Mouse (Mus musculus): ENCODE measurements around the gene Tead4. TPM values are rescaled to one million over a fixed set of nuclear protein-coding genes. Genes with fewer than 3 reads are reported as not detected.
A peak's percentile ranks its signal among the peaks of the same experiment; 100 is the strongest.

Tead4 gene
- total RNA-seq, 2 experiments from 2014 or later: 3.3 to 4.1 TPM

DNA sequence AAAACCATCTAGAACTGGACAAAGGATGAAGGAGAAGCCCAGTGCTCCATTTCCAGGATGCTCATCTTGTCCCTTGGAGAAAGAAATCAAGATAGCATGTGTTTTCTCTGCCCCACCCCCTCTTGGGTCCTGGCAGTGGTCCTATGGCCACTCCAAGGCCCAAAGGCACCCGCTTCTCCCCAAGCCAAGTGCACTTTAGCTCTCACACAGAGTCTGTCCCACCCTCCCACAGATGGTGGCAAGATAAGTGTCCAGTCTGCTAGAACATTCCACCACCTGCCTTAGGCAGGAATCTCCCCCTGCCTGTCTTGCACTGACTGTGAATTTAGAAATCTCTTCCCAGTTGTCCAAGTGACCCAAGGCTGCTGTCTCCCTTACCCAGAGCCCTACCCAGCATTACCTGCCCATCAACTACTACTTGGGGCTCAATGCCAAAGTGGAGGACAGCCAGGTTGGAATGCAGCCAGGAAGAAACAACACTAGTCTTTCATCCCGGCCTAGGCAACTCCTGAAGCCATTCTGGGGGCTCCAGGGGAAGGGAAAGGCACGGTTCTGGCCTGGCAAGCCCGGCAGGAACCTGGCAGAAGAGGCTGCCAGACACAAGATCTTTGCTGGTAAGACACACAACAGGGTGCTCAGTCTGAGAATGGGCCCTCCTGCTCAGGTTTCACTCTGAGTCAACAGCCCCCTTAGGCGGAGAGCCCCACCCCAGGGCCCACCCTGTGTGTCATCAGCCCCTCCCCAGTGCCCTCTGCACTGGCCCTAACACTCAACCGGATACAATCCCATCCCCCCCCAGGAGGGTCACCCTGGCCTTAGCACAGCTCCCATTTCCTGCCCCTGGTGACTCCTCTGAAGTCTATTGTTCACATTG is 4.5 kb downstream of the Tead4 start:
- DNase-seq (ENCODE audit: low spot score in 2 of 2): no peak

DNA sequence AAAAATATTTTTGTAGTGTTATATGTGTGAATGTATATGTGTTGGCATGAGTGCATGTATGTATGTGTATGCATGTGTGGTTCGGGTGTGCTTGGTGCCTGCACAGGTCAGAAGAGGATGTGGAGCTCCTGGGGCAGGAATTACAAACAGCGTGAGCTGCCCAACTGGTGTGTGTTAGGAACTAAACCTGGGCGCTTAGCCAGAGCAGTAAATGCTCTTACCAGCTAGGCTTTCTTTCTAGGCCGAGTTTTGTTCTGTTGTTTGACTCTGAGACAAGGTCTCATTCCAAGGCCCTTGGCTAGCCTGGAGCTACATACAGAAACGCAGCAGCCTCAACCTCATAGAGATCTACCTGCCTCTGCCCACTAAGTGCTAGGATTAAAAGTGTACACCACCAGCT is 9.3 kb downstream of the Tead4 start:
- no peak for DNase-seq (ENCODE audit: low spot score in 2 of 2)

DNA sequence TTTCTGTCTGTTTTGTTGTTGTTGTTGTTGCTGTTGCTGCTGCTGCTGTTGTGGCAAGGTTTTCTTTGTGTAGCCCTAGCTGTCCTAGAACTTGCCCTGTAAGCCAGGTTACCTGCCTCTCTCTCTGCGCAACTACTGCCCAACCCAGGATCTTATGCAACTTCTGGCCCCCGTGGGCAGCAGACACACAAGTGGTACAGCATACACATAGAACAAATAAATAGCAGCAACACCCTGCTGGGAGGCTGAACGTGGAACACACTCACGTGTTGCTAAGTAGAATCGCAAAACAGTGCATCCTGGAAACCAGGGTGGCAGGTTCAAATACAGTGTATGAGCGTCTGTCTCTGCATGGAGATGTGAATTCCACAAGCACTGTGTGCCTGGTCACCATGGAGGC is 11.9 kb downstream of the Tead4 start:
- no peak for DNase-seq (ENCODE audit: low spot score in 2 of 2)

DNA sequence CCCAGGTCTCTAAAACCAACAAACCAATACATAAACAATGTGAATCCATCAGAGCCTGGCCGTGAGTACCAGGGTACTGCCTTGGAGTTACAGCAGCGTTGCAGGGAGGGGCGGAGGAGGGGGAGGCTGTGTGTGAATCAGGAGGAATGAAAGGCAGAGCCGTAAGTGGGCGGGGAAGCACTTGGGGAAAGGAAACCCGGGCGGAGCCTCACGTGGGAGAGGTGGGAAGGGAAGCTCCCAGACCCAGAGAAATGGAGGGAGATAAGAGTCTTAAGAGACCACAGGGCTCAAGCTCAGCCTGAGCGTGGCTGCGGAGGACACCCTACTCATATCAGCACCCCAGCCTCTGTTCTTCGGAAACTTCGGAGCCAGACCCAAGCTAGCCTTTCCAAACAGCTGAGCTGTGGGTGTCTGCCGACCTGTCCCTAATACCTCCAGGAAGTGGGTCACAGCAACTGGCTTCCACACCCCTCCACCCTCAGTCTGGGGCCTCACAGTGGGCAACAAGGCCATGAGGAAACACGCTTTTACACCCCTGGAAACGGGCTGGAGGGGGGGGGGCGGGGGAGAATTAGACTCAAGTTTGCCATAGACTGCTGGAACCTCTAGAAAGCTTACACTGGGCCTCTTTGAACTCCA is 14.7 kb downstream of the Tead4 start:
- DNase-seq (ENCODE audit: low spot score in 2 of 2): peak; percentile 27 to 44

DNA sequence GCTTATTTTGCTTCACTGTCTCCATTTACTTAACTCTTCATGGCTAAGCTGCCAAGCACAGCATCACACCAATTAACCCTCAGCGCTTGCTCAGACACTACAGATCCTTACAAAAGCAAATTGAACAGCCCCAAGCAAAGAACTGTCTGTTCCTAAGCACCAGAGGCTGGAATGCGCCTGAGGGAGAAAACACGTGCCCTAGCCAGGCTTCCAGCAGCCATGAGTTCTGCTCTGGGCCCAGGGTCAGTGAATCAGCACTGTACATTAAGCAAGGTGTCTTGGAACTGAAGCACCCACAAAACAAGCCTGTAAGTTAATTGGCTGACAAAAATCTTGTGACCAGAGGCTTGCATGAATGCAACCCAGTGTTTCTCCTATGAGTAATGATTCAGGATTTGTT is 18.5 kb downstream of the Tead4 start:
- no peak for DNase-seq (ENCODE audit: low spot score in 2 of 2)

DNA sequence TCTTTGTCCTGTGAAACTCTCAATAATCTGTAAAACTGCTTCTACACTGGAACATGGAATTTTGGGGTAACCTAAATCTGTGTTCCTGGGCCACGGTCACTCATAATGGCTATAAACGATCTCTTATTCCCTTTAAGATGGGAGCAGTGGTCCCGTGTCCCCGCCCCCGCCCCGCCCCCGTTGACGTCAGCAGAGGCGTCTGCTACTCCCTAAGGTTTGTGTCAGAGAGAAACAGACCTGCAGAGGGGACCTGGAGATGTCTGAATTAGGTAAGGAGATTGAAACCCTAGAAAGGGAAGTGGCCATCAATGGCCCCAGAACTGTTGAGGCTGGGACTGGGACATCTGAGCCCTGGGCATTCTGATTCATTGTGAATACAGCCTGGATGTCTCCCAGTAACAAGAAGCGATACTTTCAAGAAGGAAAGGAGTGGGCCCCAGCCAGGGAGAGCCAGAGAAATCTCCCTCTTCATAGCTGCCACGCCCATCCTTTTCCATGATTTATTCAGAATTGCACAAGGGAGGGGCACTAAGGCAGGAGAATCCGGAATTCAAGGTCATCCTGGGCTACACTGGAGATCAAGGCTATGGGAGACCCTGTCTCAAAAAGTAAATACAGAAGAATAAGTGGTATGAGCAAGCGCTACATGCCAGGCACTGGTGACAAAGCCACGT is 20.0 kb downstream of the Tead4 start:
- no peak for DNase-seq (ENCODE audit: low spot score in 2 of 2)

DNA sequence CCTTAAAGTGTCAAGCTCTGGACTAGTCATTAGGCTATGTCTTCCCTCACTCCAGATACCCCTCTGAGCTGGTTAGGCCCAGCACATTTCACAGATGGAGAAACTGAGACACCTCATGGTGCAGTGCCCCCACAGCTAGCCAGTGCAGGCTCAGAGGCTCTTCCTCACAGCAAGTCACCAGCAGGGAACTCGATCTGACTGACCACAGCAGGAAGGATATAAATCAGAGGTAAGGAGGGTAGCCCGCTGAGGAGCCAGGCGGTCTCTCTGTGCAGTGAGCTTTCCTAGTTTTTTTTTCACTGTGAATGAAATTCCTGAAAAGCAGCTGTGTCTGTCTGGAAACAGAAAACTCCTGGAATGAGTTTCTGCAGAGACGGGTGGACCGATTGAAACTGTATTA is 21.0 kb downstream of the Tead4 start:
- no peak for DNase-seq (ENCODE audit: low spot score in 2 of 2)

DNA sequence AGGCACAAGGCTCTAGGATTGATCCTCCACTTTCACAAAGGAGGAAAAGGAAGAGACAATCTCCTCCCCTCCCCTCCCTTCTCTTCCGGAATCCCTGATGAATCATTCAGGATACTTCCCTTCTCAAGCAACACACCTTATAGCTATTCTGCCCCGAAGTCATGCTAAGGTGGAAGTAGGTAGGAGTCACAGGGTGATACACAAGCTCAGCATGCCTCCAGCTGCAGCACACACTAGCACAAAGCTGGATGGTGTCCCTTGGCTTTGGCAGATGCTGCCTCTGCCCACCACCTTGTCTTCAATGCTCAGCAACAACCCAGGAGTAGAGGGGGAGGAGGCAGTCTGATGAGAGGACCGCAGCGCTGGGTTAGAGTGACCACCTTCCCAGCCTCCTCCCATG is 21.5 kb downstream of the Tead4 start:
- no peak for DNase-seq (ENCODE audit: low spot score in 2 of 2)

DNA sequence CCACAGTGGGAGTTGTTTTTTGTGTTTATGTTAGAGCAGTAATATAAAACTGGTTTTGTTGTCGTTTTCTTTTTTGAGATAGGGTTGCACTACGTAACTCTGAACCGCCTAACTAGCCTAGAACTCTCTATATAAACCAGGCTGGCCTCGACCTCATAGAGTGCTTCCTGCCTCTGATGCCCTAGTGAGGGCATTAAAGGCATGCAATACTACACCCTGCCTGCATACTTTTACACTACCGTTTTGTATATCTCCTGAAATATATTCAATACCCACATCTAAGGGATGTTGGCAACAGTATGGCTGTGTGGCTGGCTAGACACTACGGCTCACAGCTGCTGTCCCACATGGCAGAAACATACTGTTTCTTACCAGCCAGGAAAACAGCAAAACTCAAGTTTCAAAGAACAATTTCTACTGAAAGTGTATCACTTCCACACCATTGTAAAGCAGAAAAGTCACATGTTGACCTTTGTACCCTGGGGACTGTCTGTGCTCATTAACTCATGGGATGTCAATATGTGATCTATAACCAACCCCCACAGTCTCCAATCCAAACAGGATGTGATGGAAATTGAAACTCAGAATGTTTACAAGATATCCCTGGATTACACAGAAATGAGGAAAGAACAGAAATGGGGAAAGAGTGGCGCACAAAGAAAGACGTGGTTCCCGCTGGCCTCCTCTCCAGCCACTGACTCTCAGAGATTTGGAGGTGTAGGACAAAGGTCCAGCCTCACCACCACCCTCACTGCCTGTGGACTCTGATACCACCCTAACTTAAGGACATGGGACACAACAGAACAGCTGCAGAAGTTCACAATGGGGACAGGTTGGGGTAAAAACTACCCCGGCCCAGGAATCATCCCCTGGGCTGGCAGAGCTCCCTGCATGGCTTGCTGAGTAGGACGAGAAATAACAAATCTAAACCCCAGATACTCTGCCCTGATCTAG is 23.2 kb downstream of the Tead4 start:
- DNase-seq (ENCODE audit: low spot score in 2 of 2): no peak

DNA sequence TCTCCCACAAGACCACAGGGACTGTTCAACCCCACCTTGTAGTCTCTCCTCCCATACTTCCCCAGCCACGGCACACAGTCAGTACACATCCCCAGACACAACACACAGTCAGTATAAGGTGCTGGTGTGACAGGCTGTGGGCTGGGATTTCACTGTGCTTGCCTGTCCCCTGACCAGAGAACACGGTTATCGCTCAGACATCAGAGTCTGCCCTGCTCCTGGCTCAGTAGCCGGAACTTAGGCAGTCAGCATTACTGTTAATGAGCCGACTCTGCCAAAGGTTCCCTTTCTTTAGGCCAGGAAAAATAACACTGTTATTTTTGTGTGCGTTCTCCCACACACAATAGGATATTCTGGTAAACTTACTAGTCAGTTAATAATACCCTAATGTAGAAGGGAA is 24.3 kb downstream of the Tead4 start:
- DNase-seq (ENCODE audit: low spot score in 2 of 2): no peak

DNA sequence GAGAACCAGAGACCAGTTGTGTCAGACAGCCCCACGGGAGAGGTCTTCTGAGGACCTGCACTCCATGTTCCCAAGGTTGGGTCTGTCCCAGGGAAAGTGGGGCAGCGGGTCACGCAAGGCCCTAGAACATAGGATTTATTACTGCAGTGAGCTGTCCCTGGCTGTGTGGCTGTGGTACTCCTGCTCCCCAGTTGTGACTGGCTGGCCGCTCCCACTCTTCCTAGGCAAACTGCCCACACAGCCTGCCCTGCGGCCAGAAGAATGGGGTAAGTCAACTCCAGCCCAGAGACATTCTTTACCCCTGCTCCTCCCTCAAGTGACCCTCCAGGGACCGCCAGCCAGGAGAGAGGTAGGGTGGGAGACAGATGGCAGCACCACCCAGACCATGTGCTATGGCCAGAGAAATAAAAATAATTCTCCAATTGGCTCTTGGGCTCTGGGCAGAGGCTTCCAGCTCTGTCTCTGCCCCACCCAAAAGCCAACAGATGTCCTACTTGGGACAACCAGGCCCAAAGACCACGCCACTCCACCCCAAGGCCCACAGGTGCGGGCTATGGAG is 25.0 kb downstream of the Tead4 start:
- no peak for DNase-seq (ENCODE audit: low spot score in 2 of 2)

DNA sequence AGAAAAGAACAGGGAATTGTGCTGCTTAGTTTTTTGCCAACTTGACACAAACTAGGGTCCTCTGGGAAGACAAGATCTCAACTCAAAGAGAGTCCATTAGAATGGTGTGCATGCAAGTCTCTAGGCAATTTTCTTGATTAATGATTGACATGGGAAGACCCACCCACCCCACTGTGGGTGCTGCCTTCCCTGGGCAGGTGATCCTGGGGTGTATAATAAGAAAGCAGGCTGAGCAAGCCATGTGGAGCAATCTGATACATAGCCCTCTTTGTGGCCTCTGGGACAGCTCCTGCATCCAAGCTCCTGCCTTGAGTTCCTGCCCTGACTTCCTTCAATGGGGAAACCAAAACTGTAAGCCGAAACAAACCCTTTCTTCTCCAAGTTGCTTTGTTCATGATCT is 27.1 kb downstream of the Tead4 start:
- DNase-seq (ENCODE audit: low spot score in 2 of 2): no peak

DNA sequence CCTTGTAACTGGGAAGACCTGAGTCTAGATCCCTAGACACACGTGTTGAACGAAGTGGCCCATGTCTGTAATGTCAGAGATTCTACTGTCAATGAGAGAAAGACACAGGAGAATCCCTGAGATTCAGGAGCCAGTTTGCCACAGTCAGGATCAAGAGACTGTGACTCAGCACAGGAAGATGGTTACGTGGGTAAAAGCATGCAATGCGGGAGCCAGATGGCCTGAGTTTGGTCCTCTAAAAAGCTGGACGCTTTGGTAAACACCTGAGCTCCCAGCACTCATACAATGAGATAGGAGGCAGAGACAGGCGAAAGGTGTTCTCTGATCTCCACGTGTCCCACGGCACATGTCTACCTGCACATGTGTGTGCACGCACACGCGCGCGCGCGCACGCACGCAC is 27.9 kb downstream of the Tead4 start:
- no peak for DNase-seq (ENCODE audit: low spot score in 2 of 2)

DNA sequence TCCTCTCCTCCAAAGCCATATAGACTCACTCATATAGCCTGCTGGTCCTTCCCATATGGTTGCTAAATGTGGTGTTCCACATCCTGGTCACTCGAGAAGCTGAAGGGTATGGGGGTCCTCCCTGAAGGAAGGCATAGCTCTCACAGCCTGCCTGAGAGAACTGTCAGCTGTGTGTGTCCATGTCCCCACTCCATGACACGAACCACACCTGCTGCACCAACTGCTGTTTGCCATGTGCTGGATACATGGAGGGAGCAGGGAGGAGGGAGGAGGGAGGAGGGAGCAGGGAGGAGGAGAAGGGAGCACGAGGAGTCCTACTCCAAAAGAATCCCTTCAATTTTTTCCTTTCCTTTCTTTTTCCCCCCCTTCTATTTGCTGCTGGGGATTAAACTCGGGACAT is 30.8 kb downstream of the Tead4 start:
- DNase-seq (ENCODE audit: low spot score in 2 of 2): no peak

DNA sequence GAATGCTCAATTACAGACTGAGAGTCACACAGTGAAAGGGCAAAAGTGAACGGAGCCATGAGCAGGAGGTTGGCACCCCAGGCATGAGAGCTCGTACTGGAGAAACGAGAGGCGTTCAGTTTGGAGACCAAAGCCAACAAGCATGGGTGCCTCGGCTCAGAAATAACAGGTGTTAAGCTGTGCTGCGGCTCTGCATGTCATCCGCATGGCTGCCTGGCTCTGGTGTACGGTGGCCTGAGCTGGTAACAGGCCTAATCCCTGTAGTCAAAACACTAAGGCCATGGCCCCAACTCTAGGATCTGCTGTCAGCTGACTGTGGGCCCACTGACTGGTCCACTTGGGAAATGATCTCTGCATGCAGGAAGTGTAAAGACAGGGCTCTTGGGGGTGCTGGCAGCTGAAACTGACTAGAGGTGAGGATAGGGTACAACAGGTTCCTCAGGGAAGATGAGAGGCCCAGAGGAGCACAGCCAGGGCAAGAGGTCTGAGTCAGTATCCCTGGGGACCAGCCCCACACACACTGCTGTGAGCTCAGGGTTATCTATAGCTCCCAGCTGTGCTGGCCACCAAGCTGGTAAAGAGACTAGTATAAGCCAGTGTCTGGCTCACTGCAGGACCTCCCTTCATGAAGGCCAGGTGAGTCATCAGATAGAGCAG is 35.6 kb downstream of the Tead4 start:
- DNase-seq (ENCODE audit: low spot score in 2 of 2): no peak

DNA sequence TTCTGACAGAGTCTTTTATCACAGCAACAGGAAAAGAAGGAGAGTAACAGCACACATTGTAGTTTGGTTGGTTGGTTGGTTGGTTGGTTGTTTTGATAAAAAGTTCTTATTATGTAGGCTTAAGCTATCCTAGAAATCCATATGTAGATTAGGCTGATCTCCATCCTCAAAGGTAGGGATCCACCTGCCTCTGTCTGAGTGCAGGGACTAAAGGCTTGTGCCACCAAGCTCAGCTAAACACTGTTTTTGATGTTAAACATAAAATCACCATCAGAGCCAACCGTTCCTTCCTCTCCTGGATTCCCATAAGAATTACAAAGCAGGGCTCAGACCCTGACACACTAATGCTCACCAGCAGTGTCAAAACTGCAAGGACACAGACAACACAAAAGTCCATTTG is 39.1 kb downstream of the Tead4 start:
- no peak for DNase-seq (ENCODE audit: low spot score in 2 of 2)

DNA sequence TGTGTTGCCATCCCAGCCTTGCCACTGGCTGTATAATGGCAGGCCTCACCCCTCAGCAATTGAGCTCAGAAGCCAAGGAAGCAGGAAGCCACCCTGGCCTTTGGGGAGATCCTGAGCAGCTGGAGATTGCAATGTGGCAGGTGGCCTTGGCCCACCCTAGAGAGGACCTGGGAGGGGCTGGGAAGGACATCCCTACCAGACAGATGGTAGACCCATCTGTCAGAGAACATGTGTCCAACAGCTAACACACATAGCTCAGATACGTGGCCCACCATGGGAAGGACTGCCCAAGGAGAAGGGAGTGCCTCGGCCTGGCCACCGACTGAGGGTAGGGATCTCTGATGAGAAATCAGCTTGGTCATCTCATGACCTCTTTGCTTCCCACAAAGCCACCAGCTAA is 41.4 kb downstream of the Tead4 start:
- DNase-seq (ENCODE audit: low spot score in 2 of 2): no peak

DNA sequence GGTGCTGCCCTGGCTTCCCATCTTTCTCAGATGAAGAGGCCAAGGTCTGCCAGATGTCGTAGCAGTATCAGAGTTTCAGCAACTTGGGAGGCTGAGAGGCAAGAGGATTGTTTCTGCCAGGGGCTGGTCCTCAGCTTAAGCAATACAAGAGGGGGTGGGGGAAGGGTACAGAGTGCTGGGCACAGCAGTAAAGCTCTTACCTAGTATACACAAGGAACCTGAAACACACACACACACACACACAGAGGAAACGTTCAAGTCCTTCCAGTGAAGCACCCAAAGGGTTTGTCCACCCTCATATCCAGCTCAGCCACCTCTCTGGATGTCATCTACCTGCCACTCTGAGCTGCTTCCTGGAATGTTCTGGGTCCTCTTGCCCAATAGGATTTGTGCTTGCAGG is 44.7 kb downstream of the Tead4 start:
- no peak for DNase-seq (ENCODE audit: low spot score in 2 of 2)

DNA sequence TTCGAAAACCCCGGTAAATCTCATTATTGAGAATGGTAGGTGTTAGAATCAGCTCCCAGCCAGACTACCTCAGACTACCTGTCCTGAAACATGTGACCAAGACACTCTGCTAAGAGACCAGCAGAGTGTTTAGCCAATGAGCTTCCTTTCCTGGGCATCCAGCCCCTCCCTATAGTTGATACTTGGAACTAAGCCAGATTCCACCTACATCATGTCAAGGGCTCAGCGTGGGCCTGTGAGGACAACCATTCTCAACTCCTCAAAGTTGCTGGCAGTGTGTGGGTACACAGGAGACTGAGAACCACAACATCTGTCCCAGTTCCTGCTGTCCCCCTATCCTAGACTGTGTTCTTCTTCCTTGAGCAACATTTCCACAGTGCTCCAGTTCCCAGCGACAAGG is 45.3 kb downstream of the Tead4 start:
- DNase-seq (ENCODE audit: low spot score in 2 of 2): no peak

DNA sequence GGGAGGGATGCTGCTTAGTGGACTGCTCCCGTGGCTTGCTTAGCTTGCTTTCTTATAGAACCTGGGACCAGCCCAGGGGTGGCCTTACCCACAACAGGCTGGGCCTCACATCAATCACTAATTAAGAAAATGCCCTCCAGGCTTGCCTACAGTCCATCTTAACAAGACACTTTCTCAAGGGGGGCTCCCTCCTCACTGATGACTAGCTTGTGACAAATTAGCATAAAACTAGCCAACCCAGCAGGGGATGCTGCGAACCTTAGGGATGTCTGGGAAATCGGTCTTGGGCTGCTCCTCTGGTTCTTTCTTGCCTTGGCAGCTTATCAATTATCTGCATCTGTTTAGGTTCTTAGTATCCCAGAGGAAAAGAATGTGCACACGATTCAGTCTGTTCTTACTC is 46.1 kb downstream of the Tead4 start:
- DNase-seq (ENCODE audit: low spot score in 2 of 2): no peak

All from adrenal gland, postnatal 4 days (tissue).